Mouse (Mus musculus) adrenal gland, adult 8-10 months (tissue): Measurements from ENCODE around the gene Ercc6. TPM values are rescaled to one million over a fixed set of nuclear protein-coding genes. Genes with fewer than 3 reads are reported as not detected.

Experiments
- DNase-seq: peaks from one replicate; pipeline ENCODE4 v3.0.0; 2022
- total RNA-seq, 4 experiments: library from RNA; stranded (reverse); gene quantifications; 2 replicates each; pipeline ENCODE4 v1.2.4; 2022

The Ercc6 gene
- total RNA-seq, 4 experiments from 2014 or later, result 9.9 to 20.2 (median 14.8) TPM

GRCm38 (mm10) chr14:32520400-32520926 is 7.1 kb downstream of the Ercc6 start:
- DNase-seq, result no peak

- DNase-seq, result no peak
Observed at GRCm38 (mm10) chr14:32522336-32522735, 9.0 kb downstream of the Ercc6 start.

GRCm38 (mm10) chr14:32524071-32524470 is 10.8 kb downstream of the Ercc6 start:
- DNase-seq, result no peak

GRCm38 (mm10) chr14:32525996-32526705 is 12.8 kb downstream of the Ercc6 start:
- no peak for DNase-seq

- no peak for DNase-seq
Observed at GRCm38 (mm10) chr14:32527211-32527610, 13.9 kb downstream of the Ercc6 start.

- DNase-seq, result no peak
Observed at GRCm38 (mm10) chr14:32529036-32529435, 15.7 kb downstream of the Ercc6 start.

GRCm38 (mm10) chr14:32530896-32531295 is 17.6 kb downstream of the Ercc6 start:
- DNase-seq, result no peak

GRCm38 (mm10) chr14:32531371-32531770 is 18.1 kb downstream of the Ercc6 start:
- DNase-seq, result no peak

- DNase-seq, result no peak
Observed at GRCm38 (mm10) chr14:32532381-32533147, 19.2 kb downstream of the Ercc6 start.

- DNase-seq, result no peak
Observed at GRCm38 (mm10) chr14:32533148-32533520, 19.8 kb downstream of the Ercc6 start.

GRCm38 (mm10) chr14:32533656-32534055 is 20.3 kb downstream of the Ercc6 start:
- DNase-seq, result no peak

GRCm38 (mm10) chr14:32534137-32534536 is 20.8 kb downstream of the Ercc6 start:
- DNase-seq, result no peak

- DNase-seq, result no peak
Observed at GRCm38 (mm10) chr14:32536763-32537162, 23.4 kb downstream of the Ercc6 start.

- DNase-seq, result no peak
Observed at GRCm38 (mm10) chr14:32538115-32538514, 24.8 kb downstream of the Ercc6 start.

- DNase-seq, result no peak
Observed at GRCm38 (mm10) chr14:32543075-32543474, 29.8 kb downstream of the Ercc6 start.

GRCm38 (mm10) chr14:32546676-32547075 is 33.4 kb downstream of the Ercc6 start:
- no peak for DNase-seq

- DNase-seq, result no peak
Observed at GRCm38 (mm10) chr14:32551854-32552253, 38.5 kb downstream of the Ercc6 start.

- no peak for DNase-seq
Observed at GRCm38 (mm10) chr14:32553198-32553903, 40.0 kb downstream of the Ercc6 start.

- DNase-seq, result no peak
Observed at GRCm38 (mm10) chr14:32554860-32555526, 41.7 kb downstream of the Ercc6 start.

GRCm38 (mm10) chr14:32561428-32561827 is 48.1 kb downstream of the Ercc6 start:
- DNase-seq, result no peak

GRCm38 (mm10) chr14:32563661-32564060 is 50.3 kb downstream of the Ercc6 start:
- no peak for DNase-seq

GRCm38 (mm10) chr14:32572519-32572918 is 59.2 kb downstream of the Ercc6 start:
- no peak for DNase-seq
